Mouse (Mus musculus) midbrain, embryonic 16.5 days (tissue): ENCODE data around the gene Pkn3. TPM values are rescaled to one million over a fixed set of nuclear protein-coding genes. Genes with fewer than 3 reads are reported as not detected.
"Not testable (repeated sequence)": the region's sequence is repeated elsewhere in the genome, so short reads cannot be mapped to it uniquely, and the experiment has no call there.

Experiments
- ATAC-seq: fragments of 200-750 bp; cut with Nextera tagmentation; 2 replicates; pipeline ENCODE4 v1.8.0; 2017; ENCODE audit warnings: moderate TSS enrichment
- H3K27ac ChIP-seq: fragments of 300-500 bp; sonication (generic); 2 replicates; pipeline ENCODE4 v1.5.1; 2014; ENCODE audit warnings: mild to moderate bottlenecking, low read length, mixed read lengths
- H3K27me3 ChIP-seq: fragments of 300-500 bp; sonication (generic); 2 replicates; pipeline ENCODE4 v1.6.1; 2014; ENCODE audit warnings: low read depth, low read length, mixed read lengths; ENCODE audit not compliant: control insufficient read depth, insufficient read depth
- H3K36me3 ChIP-seq: fragments of 300-500 bp; sonication (generic); 2 replicates; pipeline ENCODE4 v1.6.1; 2014; ENCODE audit warnings: mild to moderate bottlenecking, low read length, moderate library complexity, mixed read lengths; ENCODE audit not compliant: control insufficient read depth, insufficient read depth
- H3K4me1 ChIP-seq: fragments of 300-500 bp; sonication (generic); 2 replicates; pipeline ENCODE4 v1.6.1; 2014; ENCODE audit warnings: mild to moderate bottlenecking, low read length, mixed read lengths; ENCODE audit not compliant: control insufficient read depth, insufficient read depth
- H3K4me2 ChIP-seq: fragments of 300-500 bp; sonication (generic); 2 replicates; pipeline ENCODE4 v1.6.1; 2014; ENCODE audit warnings: mild to moderate bottlenecking, low read length, mixed read lengths
- H3K4me3 ChIP-seq: fragments of 300-500 bp; sonication (generic); 2 replicates; pipeline ENCODE4 v1.5.1; 2014; ENCODE audit warnings: low read depth, mild to moderate bottlenecking, low read length, moderate library complexity, mixed read lengths
- H3K9ac ChIP-seq: fragments of 300-500 bp; sonication (generic); 2 replicates; pipeline ENCODE4 v1.6.1; 2014; ENCODE audit warnings: low read depth, low read length, mixed read lengths
- H3K9me3 ChIP-seq: fragments of 300-500 bp; sonication (generic); replicated peaks from 2 replicates; pipeline ENCODE4 v1.6.1; 2014; ENCODE audit warnings: mild to moderate bottlenecking, low read length, mixed read lengths; ENCODE audit not compliant: control insufficient read depth, poor library complexity, severe bottlenecking
- WGBS: fragments of 180-500 bp; shearing (Covaris S2); extraction: QIAGEN DNeasy Blood & Tissue Kit; methylation state at CpG from one replicate; pipeline ENCODE4 v1.1.7; 2014; 5-methylcytosine and 5-hydroxymethylcytosine counted together
- polyA plus RNA-seq: library from polyadenylated mRNA; unstranded; fragments of >200 nt; fragmentation: Nextera tagmentation; extraction: Ambion mirVana; gene quantifications from 2 replicates; pipeline ENCODE4 v1.2.1, GENCODE M21; 2015

The Pkn3 gene
- polyA plus RNA-seq, 1 experiment from 2014 or later, result 1.5 TPM

GRCm38 (mm10) chr2:30134928-30135620, 57.6 kb downstream of the Pkn3 start:
- ATAC-seq, result no peak
- H3K27ac ChIP-seq, result no peak overlapping the region

GRCm38 (mm10) chr2:30136458-30136857, 59.0 kb downstream of the Pkn3 start:
- Histone ChIP-seq H3K27me3 (no peaks in the 10 kb centered on the region), H3K36me3 (peaks cover 23% of the 10 kb centered on the region), H3K4me3 (no peak overlapping the region), H3K4me2 (no peak overlapping the region), H3K27ac (no peak overlapping the region), H3K9me3 (no peaks in the 10 kb centered on the region), H3K4me1 (peaks cover 22% of the 10 kb centered on the region), H3K9ac (no peak overlapping the region)
- 92% methylated on average over 10 of the region's 10 CpGs for WGBS
- no peak for ATAC-seq

More at GRCm38 (mm10) chr2:30134928-30135620, 57.6 kb downstream of the Pkn3 start:
- peaks cover 12% of the 10 kb centered on the region for H3K36me3 ChIP-seq
- WGBS, result 42% methylated on average over 10 of the region's 10 CpGs
- H3K4me3 ChIP-seq, result peak overlapping the region; percentile 79
- no peaks in the 10 kb centered on the region for H3K27me3 ChIP-seq
- H3K9me3 ChIP-seq, result no peaks in the 10 kb centered on the region
- peak overlapping the region; percentile 93 for H3K4me2 ChIP-seq
- H3K9ac ChIP-seq, result peak overlapping the region; percentile 74; the same call in 1 of the 2 replicates
- peaks cover 22% of the 10 kb centered on the region for H3K4me1 ChIP-seq

DNA sequence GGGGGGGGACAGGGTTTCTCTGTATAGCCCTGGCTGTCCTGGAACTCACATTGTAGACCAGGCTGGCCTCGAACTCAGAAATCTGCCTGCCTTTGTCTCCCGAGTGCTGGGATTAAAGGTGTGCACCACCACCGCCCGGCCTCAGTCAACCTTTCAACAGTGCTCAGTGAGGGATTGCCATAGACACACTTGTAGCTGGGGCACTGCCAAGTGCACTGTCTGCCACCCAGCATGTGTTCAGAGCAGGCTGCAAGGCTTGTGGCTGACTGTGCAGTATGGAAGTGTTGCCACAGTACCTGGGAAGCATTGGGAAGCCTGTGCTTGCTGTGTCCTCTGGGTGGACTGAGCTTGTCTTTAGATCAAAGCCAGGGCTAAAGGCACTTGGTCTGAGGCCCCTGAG, 62.5 kb downstream of the Pkn3 start:
- peaks cover 47% of the 10 kb centered on the region for H3K36me3 ChIP-seq
- WGBS, result 94% methylated on average over 4 of the region's 4 CpGs

More for the DNA sequence above, 62.5 kb downstream of the Pkn3 start:
- H3K27me3 ChIP-seq, H3K27ac ChIP-seq, H3K4me2 ChIP-seq, H3K9ac ChIP-seq, H3K9me3 ChIP-seq, H3K4me1 ChIP-seq, H3K4me3 ChIP-seq, ATAC-seq: not testable (repeated sequence)

Other genes with a start within 250 kb of the Pkn3 start
- 15.1 and 21.2 TPM in 2 replicates for gene Cercam, start 208.5 kb upstream of the Pkn3 start, polyA plus RNA-seq
- gene Odf2, start 188.5 kb upstream of the Pkn3 start, polyA plus RNA-seq, result 66.2 and 69.9 TPM in 2 replicates
- gene Gle1, start 142.3 kb upstream of the Pkn3 start, polyA plus RNA-seq, result 65.3 and 72.9 TPM in 2 replicates
- 240 and 243 TPM in 2 replicates for gene Sptan1, start 112.1 kb upstream of the Pkn3 start, polyA plus RNA-seq
- 82.5 and 85.9 TPM in 2 replicates for gene Wdr34, start 28.8 kb upstream of the Pkn3 start, polyA plus RNA-seq
- 314 and 357 TPM in 2 replicates for gene Set, start 20.3 kb upstream of the Pkn3 start, polyA plus RNA-seq
- gene Zdhhc12, start 16.0 kb downstream of the Pkn3 start, polyA plus RNA-seq, result 21.1 and 26.9 TPM in 2 replicates
- 13.1 and 13.5 TPM in 2 replicates for gene Zer1, start 46.9 kb downstream of the Pkn3 start, polyA plus RNA-seq
- 11.8 and 14.3 TPM in 2 replicates for gene Tbc1d13, start 56.1 kb downstream of the Pkn3 start, polyA plus RNA-seq
- 22.6 and 27.0 TPM in 2 replicates for gene Endog, start 93.8 kb downstream of the Pkn3 start, polyA plus RNA-seq
- gene Spout1, start 100.8 kb downstream of the Pkn3 start, polyA plus RNA-seq, result 63.0 and 67.3 TPM in 2 replicates
- 13.4 and 15.8 TPM in 2 replicates for gene Kyat1, start 128.2 kb downstream of the Pkn3 start, polyA plus RNA-seq
- 55.4 and 57.8 TPM in 2 replicates for gene Lrrc8a, start 160.0 kb downstream of the Pkn3 start, polyA plus RNA-seq
- gene Gm28035, start 162.9 kb downstream of the Pkn3 start, polyA plus RNA-seq, result 0.26 and 0.27 TPM in 2 replicates
- gene Phyhd1, start 188.5 kb downstream of the Pkn3 start, polyA plus RNA-seq, result 6.1 and 7.2 TPM in 2 replicates
- not detected in 2 replicates for gene Gm28038, start 203.4 kb downstream of the Pkn3 start, polyA plus RNA-seq
- 38.0 and 40.9 TPM in 2 replicates for gene Dolk, start 208.7 kb downstream of the Pkn3 start, polyA plus RNA-seq
- gene Nup188, start 208.7 kb downstream of the Pkn3 start, polyA plus RNA-seq, result 18.9 and 19.6 TPM in 2 replicates